Mouse (Mus musculus) induced T-regulatory cell, adult 2 months (primary cell): ENCODE data around the gene Ppp4c.

Experiments used
- DNase-seq: peaks from one replicate; pipeline ENCODE4 v3.0.0-alpha.2; 2012; ENCODE audit warnings: low read depth

Gene Ppp4c

DNA sequence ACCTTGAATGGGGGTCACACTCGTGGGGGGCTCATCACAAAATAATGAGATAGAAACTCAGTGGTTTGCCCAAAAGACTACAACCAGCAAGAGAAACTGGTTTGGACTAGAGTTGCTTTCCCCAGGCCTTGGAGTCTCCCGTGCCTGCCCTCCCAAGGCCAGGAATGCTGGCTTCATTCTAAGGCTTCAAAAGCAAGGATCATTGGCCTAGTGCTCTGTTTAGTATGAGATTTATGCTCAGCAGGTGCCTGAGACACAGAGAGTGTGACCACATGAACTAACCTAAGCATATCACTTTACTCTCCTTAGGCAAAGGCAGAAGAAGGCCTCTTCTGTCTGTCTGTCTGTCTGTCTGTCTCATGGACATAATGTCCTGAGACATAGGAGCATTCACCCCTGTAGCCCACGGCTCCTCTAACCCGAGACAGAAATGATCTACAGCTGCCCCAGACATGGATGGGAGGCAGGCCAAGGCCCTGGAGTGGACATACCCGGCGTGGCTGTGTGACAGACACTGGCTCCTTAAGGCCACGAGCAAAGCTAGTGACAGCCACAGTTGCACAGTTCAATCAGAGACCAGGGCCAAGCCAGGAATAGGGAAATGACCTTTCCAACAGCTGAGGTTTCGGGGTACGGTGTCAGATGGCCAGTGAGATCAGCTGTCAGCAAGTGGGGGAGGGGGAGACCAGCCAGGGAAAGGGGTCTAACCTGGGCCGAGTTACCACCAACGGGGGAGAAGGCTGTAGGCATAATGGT lies 10.0 kb upstream of the Ppp4c start:
- no peak for DNase-seq

- DNase-seq = no peak
These were observed 8.7 kb upstream of the Ppp4c start for GRCm38 (mm10) chr7:126801057-126801422.

DNA sequence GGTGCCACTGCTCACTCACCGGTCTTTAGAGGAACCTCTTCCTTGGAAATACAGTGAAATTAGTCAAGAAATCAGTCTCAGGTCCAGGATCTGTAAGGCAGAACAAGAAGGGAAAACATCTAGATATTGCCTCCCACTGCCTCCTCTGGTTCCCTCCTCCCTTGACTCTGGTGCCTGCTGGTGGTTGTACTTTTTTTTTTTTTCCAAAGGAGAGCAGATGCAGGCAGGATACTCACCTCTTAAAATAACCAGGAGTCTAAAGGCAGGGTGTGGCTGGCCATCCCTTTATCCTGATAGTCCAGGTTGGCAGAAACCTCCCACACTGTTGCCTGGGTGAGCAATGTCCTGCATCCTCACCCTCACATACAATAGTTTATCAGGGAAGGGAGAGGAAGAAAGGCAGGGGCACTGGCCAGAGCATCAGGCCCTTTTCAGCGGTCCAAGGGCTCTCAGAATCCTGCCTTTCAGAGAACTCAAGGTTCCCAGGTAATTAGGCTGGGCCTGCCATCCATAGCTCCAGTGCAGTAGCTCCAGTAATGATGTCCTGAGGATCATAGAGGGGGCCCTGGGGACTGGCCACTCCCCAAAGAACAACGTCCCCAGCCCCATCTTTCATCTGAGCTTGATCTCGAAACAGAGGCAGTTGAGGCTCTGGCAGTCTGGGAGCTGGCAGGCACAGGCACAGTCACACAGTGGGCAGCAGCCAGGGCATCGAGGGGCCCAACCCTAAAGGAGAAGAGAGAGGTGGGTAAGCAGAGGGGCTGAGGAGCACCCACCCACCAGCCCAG lies 8.2 kb upstream of the Ppp4c start:
- DNase-seq = no peak

- DNase-seq = no peak
These were observed 7.4 kb upstream of the Ppp4c start for GRCm38 (mm10) chr7:126799468-126800268.

DNA sequence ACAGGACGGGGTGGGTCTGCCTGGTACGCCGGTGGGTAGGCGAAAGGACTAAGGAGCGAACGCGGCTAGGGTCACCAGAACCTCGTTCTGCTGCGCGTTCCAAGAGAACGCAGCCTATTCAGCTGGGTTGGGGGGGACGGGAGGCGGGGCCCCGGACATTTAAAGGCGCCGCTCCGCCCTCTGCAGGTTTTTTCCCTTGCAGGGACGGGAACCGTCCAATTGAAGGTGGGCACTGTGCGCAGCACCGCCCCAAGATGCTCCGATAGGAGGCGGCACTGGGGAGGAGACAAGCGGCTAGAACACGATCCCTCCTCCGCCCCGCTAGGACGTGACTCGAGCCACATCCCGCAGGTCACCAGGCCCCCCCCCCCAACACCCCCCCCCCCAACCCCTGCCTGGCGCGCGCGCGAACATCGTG lies 6.8 kb upstream of the Ppp4c start:
- peak; percentile 98 for DNase-seq

GRCm38 (mm10) chr7:126798127-126799049 lies 6.1 kb upstream of the Ppp4c start:
- DNase-seq = peak; percentile 78

DNA sequence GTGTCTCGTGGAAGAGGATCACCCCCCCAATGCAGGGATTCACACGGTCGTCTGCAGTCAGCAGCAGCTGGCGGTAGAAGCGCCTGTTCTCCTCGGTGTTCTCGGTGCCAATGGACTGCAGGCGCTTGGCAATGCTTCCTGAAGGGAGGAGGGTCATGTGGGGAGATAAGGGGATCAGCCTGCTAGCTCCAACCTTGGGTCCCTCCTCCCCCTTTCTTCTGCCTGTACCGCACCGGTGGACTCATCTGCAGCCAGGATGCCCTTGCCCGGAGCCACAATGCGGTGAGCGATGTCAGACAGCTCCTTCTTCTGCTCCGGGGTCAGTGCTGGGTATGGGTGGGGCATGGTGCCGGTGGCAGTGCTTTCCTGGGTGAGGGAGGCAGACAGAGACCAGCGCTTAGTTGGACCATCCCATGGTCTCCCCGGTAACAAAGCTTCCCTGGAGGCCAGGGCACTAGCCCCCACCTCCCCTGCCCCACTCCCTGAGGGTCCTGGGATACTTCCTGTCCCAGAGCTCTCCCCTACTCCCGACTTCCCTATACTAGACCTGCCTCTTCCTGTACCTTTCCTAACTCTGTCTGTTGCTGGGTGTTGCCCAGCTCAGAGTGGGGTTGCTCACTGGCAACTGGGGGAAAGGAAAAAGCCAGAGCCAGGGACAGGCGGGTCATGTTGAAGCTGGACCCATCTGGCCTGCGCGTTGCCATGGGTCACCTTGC lies 5.3 kb upstream of the Ppp4c start, which contains the start of gene Fam57b:
Fam57b (plus strand) TSS at position 258 of the 716 bp plus-strand sequence.
- DNase-seq = peak; percentile 37

DNA sequence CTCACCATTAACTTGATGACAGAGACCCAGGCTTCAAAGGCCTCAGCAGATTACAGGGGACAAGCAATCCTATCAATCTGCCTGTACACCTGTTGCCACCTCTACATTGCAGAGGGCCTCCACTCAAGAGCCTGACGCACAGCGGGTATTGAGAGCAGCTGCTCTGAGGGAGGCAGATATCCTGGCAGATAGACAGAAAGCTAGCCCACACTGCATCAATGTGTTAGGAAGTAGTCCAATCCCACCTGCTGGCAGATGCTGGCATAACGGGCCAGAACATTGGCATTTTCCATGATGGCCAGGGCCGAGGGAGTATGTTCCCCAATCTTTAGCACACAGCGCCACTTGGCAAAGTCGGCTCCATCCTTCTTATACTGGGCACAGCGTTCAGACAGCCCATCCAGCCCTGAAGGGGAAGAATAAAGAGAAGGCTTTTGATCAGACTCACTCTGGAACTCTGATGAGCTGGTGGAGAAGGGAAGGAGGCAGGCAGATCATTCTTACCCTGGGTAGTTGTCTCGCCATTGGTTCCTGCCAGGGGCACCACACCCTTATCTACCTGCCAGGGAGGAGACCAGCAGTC lies 4.1 kb upstream of the Ppp4c start:
- DNase-seq = peak; percentile 71

DNA sequence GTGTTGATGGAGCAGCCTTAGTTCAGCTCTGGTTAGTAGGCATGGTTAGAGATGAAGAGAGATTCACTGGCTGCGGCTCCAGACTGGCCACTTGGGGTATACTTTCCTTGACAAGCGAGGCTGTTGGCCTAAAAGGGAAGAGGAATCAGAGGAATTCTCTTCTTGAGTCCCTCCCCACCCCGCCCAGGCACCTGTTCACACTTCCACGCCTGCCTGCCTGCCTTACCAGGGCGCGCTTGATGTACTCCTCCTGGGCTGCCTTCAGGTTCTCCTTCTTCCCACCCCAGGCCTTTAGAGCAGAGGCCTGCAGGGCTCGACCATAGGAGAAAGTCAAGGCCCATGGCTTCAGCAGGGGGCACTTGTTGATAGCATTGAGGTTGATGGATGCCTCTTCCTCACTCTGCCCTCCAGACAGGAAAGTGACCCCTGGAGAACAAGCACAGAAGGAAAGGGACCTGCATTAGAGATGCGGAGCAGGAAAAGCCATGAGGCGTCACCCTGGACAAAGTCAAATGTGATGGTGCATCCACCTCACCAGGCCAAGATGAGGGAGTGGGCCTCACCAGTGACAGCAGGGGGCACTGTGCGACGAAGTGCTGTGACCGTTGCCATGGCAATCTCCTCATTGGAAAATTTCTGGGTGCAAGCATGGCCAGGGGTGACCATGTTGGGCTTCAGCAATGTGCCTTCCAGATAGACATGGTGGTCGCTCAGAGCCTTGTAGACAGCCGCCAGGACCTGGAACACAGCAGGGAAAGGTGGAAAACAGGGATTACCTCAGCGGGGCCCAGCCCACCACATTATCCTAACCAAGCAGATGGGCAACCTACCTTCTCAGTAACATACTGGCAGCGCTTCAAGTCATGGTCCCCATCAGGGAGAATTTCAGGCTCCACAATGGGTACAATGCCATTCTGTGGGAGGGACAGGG lies 3.4 kb upstream of the Ppp4c start:
- DNase-seq = no peak

DNA sequence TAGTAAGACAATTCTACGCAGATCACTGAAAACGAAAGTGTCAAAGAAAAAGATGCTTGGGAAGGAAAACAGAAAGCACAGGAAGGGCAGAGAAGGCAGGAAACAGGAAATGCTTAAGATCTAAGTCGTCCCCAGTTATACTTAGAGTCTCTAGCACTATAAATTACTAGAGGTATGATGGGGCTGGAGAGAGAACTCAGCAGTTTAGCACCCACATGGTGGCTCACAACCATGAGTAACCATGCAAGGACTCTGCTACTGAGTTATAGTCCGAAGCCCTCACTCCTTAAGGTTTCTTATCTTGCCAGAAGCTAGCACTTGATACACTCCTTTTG lies 1.9 kb upstream of the Ppp4c start:
- peak; percentile 78 for DNase-seq

DNA sequence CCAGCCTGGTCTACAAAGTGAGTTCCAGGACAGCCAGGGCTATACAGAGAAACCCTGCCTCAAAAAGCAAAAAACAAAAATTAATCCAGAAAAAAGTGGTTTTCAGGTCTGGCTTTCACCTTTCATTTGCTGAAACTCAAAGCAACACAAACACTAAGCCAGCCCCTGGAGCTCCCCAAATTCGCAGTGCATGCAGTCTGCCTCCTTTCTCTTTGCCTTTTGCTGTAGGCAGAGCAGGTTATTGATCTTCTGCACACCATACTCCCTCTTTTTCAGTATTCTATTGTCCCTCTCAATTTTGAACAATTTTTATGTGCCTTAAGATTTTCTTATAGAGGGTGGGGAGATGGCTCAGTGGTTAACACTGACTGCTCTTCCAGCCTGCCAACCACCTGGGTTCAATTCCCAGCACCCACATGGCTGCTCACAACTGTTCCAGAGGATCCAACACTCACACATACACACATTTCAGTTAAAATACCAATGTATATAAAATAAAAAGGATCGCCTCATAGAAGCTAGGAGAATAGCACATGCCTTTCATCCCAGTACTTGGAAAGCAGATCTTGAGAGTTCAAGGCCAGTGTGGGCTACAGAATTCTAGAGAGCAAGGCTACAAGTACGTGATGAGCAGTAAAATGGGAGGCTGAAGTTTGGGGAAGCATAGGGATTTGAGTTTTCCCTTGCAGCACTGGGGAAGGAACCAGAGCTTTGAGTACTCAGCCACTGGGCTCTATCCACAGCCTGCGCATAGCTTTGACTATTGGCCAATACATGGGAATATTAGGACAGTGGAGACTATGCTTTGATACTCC lies 1.4 kb upstream of the Ppp4c start:
- no peak for DNase-seq

GRCm38 (mm10) chr7:126792721-126793443 lies 586 bp upstream of the Ppp4c start:
- DNase-seq = no peak

DNA sequence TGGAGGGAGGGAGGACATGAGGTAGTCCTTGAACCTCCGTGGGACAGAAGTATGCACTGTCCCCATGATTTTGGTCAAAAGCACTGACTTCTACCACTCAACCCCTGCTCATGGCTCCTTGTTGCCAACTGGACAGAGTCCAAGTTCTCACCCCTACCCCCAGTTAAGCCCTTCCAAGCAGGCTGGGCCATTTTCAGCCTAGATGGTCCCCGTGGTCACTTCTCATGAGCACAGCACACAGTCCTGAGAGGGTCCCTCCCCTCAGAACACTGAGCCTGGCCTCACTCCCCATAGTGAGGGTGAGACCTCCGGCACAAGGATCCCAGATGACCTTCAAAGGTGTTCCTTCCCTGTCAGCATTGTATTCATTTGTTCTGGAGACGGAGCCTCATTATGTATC lies 3.2 kb downstream of the Ppp4c start:
- DNase-seq = no peak

GRCm38 (mm10) chr7:126786142-126786541 lies 6.2 kb downstream of the Ppp4c start:
- no peak for DNase-seq

- DNase-seq = no peak
These were observed 7.2 kb downstream of the Ppp4c start for GRCm38 (mm10) chr7:126785056-126785455.

GRCm38 (mm10) chr7:126784469-126784868 lies 7.8 kb downstream of the Ppp4c start:
- DNase-seq = no peak

- DNase-seq = no peak
These were observed 9.6 kb downstream of the Ppp4c start for GRCm38 (mm10) chr7:126782693-126783092.
